In the genomic region with DNA sequence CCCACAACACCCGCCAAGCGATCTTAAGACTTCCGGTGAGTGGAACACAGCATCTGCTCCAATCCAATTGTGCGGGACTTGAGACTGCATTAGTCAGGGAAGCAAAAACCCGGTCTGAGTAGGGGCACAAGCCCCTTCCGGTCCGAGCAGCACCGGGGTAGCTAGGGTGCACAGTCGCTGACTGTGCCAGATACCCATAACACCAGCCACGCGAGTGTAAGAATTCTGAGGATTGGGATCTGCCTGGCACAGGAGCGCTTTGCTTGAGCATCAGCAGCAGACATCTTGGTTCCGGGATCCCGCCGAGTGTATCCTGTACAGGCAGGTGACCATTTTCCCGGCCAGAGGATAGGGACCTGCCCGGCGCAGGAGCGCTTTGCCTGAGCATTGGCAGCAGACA, we compare ENCODE assay signal across 34 mouse cellular contexts. TPM values are rescaled to one million over a fixed set of nuclear protein-coding genes. Genes with fewer than 3 reads are reported as not detected.
"Had no signal": no experiment of that assay in that cellular context is flagged by ENCODE, and none has a peak within 500 bp of the region (broad histone marks: within the 10 kb centered on the region; RNA-seq: fewer than 3 reads in every experiment).

No protein-coding gene starts in this region.

RNA-seq across cellular contexts. Expression of a gene that starts 2.4 kb away (rescaled TPM):
- total RNA-seq: gastrocnemius, postnatal 25 days; gastrocnemius, postnatal 4 days; granulocyte monocyte progenitor cell, adult 5-6 weeks; heart, adult 18-20 months; heart, adult 8-10 months; heart, postnatal 10 days; heart, postnatal 25 days; heart, postnatal 4 days; layer of hippocampus, adult 2 months; layer of hippocampus, postnatal 10 days; layer of hippocampus, postnatal 25 days; left cerebral cortex, adult 2 months; left cerebral cortex, postnatal 14 days; left cerebral cortex, postnatal 36 days had no signal
- polyA plus RNA-seq: heart, embryonic 10.5 days; heart, embryonic 12.5 days; heart, embryonic 14.5 days; heart, embryonic 16.5 days; hindbrain, embryonic 10.5 days; hindbrain, embryonic 12.5 days; hindbrain, embryonic 14.5 days; hindbrain, embryonic 16.5 days; inflammation-experienced regulatory T-cells, adult 6 months; intestine, embryonic 15.5 days; intestine, postnatal 0 days; kidney, embryonic 14.5 days; kidney, embryonic 16.5 days; limb, embryonic 10.5 days; limb, embryonic 12.5 days; limb, embryonic 14.5 days; liver, embryonic 11.5 days; liver, embryonic 13.5 days; liver, embryonic 15.5 days; liver, postnatal 0 days had no signal

RNA-seq across cellular contexts. Expression of a gene that starts 17.9 kb away (rescaled TPM):
- total RNA-seq: gastrocnemius, postnatal 25 days; gastrocnemius, postnatal 4 days; granulocyte monocyte progenitor cell, adult 5-6 weeks; heart, adult 18-20 months; heart, adult 8-10 months; heart, postnatal 10 days; heart, postnatal 25 days; heart, postnatal 4 days; layer of hippocampus, adult 2 months; layer of hippocampus, postnatal 10 days; layer of hippocampus, postnatal 25 days; left cerebral cortex, adult 2 months; left cerebral cortex, postnatal 14 days; left cerebral cortex, postnatal 36 days had no signal
- polyA plus RNA-seq: heart, embryonic 10.5 days; heart, embryonic 12.5 days; heart, embryonic 14.5 days; heart, embryonic 16.5 days; hindbrain, embryonic 10.5 days; hindbrain, embryonic 12.5 days; hindbrain, embryonic 14.5 days; hindbrain, embryonic 16.5 days; inflammation-experienced regulatory T-cells, adult 6 months; intestine, embryonic 15.5 days; intestine, postnatal 0 days; kidney, embryonic 14.5 days; kidney, embryonic 16.5 days; limb, embryonic 10.5 days; limb, embryonic 12.5 days; limb, embryonic 14.5 days; liver, embryonic 11.5 days; liver, embryonic 13.5 days; liver, embryonic 15.5 days; liver, postnatal 0 days had no signal

RNA-seq across cellular contexts. Expression of a gene that starts 22.8 kb away (rescaled TPM):
- total RNA-seq: gastrocnemius, postnatal 4 days; granulocyte monocyte progenitor cell, adult 5-6 weeks had no signal
- polyA plus RNA-seq: heart, embryonic 10.5 days; heart, embryonic 12.5 days; heart, embryonic 14.5 days; heart, embryonic 16.5 days; hindbrain, embryonic 10.5 days; hindbrain, embryonic 12.5 days; hindbrain, embryonic 14.5 days; hindbrain, embryonic 16.5 days; inflammation-experienced regulatory T-cells, adult 6 months; intestine, embryonic 15.5 days; intestine, postnatal 0 days; kidney, embryonic 14.5 days; kidney, embryonic 16.5 days; limb, embryonic 10.5 days; limb, embryonic 12.5 days; limb, embryonic 14.5 days; liver, embryonic 11.5 days; liver, embryonic 13.5 days; liver, embryonic 15.5 days; liver, postnatal 0 days had no signal

RNA-seq across cellular contexts. Expression of a gene that starts 28.7 kb away (rescaled TPM):
- total RNA-seq: gastrocnemius, postnatal 25 days; gastrocnemius, postnatal 4 days; granulocyte monocyte progenitor cell, adult 5-6 weeks; heart, adult 18-20 months; heart, adult 8-10 months; heart, postnatal 10 days; heart, postnatal 25 days; heart, postnatal 4 days; layer of hippocampus, adult 2 months; layer of hippocampus, postnatal 10 days; layer of hippocampus, postnatal 25 days; left cerebral cortex, adult 2 months; left cerebral cortex, postnatal 14 days; left cerebral cortex, postnatal 36 days had no signal
- polyA plus RNA-seq: heart, embryonic 10.5 days; heart, embryonic 12.5 days; heart, embryonic 14.5 days; heart, embryonic 16.5 days; hindbrain, embryonic 10.5 days; hindbrain, embryonic 12.5 days; hindbrain, embryonic 14.5 days; hindbrain, embryonic 16.5 days; intestine, embryonic 15.5 days; intestine, postnatal 0 days; kidney, embryonic 14.5 days; kidney, embryonic 16.5 days; limb, embryonic 10.5 days; limb, embryonic 12.5 days; limb, embryonic 14.5 days; liver, embryonic 11.5 days; liver, embryonic 13.5 days; liver, embryonic 15.5 days; liver, postnatal 0 days had no signal

RNA-seq across cellular contexts. Expression of a gene that starts 38.3 kb away (rescaled TPM):
- total RNA-seq: gastrocnemius, postnatal 25 days; gastrocnemius, postnatal 4 days; granulocyte monocyte progenitor cell, adult 5-6 weeks; heart, adult 18-20 months; heart, adult 8-10 months; heart, postnatal 10 days; heart, postnatal 25 days; heart, postnatal 4 days; layer of hippocampus, adult 2 months; layer of hippocampus, postnatal 10 days; layer of hippocampus, postnatal 25 days; left cerebral cortex, adult 2 months; left cerebral cortex, postnatal 14 days; left cerebral cortex, postnatal 36 days had no signal
- polyA plus RNA-seq: heart, embryonic 10.5 days; heart, embryonic 12.5 days; heart, embryonic 14.5 days; heart, embryonic 16.5 days; hindbrain, embryonic 10.5 days; hindbrain, embryonic 12.5 days; hindbrain, embryonic 14.5 days; hindbrain, embryonic 16.5 days; inflammation-experienced regulatory T-cells, adult 6 months; intestine, embryonic 15.5 days; intestine, postnatal 0 days; kidney, embryonic 14.5 days; kidney, embryonic 16.5 days; limb, embryonic 10.5 days; limb, embryonic 12.5 days; limb, embryonic 14.5 days; liver, embryonic 11.5 days; liver, embryonic 13.5 days; liver, embryonic 15.5 days; liver, postnatal 0 days had no signal
